Mouse (Mus musculus) embryo, embryonic 10 days (tissue): ENCODE measurements at regions not wholly inside any gene's neighbourhood (a gene's known extent, or its start where the extent isn't known, plus 50 kb on each side); places are given as distances from the start of the nearest gene placed in this dataset.

Source experiments
- DNase-seq: peaks from one replicate; pipeline ENCODE4 v3.0.0-alpha.2; 2015; ENCODE audit warnings: low spot score

GRCm38 (mm10) chr5:62997464-62997863 is 183.8 kb downstream of the Dthd1 start:
- DNase-seq = no peak

DNA sequence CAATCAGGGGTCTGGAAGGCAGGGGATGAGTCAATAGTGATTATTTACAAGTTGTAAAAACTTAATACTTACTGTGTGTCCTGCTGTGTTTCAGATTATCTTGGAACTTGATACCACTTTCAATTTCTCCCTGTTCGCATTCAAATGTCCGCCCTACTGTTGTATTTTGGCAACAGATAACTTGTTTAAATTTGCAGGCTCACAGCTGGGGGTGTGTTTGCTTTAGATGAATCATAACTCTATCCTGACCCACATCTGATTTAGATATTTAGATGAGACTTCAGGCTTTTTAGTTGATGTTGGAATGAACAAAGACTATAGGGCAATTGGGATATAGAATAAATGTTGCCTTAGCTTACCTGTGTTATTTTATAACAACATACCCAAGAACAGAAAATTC is 220.8 kb downstream of the Dthd1 start:
- DNase-seq = no peak

DNA sequence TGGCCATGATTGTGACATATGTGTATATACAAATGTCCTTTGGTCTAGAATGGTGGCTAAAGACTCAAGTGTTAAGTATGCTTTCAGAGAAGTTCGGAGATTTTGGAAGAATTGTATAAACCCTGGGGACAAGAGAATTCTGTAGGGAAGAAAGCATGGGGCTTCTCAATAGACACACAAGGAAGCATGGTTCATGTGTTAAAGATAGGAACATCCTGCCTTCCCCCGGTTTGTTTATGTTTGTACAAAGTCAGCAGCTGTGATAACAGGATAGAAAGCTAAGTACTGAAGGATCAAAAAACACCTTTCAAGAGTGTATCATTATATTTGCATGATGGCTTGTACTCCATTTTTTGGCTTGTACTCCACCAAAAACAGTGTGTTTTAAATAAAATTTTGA is 232.1 kb downstream of the Dthd1 start:
- peak; percentile 31 for DNase-seq

- peak; percentile 15 for DNase-seq
Measured at GRCm38 (mm10) chr5:63063301-63063700, 249.7 kb downstream of the Dthd1 start.

- DNase-seq = no peak
Measured at GRCm38 (mm10) chr5:63066872-63067271, 253.2 kb downstream of the Dthd1 start.

DNA sequence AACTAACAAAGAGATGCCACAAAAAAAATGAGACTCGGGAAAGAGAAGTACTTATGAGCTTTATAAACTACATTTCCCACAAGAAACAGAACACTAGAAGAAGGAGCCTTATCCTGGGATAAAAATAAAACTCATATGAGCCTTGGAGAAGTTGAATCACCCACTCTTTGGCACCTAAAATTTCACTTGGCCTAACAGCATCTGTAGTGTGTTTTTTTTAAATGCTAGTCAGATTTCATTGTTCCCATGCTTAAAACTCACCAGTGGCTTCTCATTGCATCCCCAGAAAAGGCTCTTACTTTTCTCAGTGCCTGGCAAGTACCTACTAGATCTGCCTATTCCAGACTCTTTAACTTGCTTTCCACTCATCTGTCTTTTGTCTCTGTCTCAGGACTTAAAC is 284.5 kb downstream of the Dthd1 start:
- DNase-seq = no peak

GRCm38 (mm10) chr5:63132552-63132951 is 318.9 kb downstream of the Dthd1 start:
- no peak for DNase-seq

- DNase-seq = no peak
Measured at GRCm38 (mm10) chr5:63137957-63138356, 324.3 kb downstream of the Dthd1 start.

DNA sequence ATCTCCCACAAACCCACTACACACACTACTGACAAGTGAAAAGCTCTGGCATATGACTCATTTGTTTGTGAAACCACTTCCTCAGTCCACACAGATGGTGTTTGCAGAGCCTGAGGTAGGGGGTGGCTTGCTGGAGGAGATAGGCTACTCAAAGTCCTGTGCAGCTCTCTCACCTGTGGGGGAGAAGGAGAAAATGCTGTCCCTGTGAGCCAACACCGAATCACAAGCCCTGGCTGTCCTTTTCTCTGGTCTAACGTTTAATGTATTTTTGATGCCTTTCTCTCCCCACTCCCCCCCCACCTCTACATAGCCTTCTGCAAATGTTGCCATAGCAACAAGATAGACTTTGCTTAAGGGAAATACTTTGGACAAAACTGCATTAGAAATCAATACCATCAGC is 356.1 kb downstream of the Dthd1 start:
- DNase-seq = no peak

DNA sequence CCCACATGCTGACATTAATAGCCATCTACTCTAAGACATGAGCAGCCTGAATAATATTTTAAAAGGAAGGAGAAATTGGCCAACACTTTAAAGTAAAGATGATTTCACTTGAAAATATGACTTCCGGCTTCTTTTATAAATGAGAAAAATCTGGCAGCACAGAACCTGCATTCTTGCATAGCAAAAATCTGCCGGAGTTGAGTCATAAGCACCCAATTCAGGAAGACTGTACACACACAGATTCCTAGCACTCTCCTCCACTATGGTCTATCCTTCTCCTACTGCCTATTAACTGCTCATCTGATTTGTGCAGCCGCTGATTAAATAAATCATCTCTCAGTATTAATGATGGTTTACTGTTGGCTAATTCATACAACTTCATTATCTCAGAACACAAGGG is 356.9 kb downstream of the Dthd1 start:
- no peak for DNase-seq

GRCm38 (mm10) chr5:63213381-63213780 is 399.8 kb downstream of the Dthd1 start:
- no peak for DNase-seq

DNA sequence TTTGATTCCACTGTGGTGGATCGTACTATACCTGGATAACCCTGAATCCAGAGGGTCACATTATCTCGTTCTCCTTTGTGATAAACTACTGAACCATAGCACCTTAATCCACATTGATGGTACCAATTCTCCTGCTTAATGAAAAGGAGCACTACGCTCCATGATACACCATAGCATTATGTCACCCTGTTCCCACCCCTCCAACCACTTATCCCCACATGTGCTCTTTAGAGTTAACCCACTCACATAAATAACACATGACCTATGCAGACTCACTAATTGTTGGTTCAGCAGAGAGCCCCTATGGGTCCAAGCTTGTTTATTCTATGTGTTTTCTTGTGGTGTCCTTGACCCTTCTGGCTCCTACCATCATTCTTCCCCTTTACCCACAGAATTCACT is 405.8 kb downstream of the Dthd1 start:
- no peak for DNase-seq

DNA sequence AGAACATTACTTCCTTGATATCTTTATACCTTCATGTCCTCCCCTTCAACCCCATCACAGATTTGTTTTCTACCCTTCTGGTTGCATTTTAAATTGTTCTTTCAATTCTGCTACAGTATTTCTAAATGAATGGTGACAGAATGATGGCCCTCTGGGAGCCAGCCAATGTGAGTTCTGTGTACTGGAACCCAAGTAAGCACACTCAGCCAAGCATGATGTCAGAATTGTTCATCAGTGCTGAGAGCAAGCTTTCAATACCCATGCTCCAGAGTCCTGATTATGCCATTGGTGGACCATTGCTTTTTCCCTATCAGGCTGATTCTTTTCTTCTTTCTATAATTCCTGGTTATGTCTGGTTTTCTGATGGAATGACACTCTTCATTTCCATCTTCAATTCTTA is 386.3 kb upstream of the Nwd2 start:
- no peak for DNase-seq
